Mouse (Mus musculus): ENCODE data around the gene Rasgrp1.

Rasgrp1 gene

GRCm38 (mm10) chr2:117342547-117343239 is at the start of gene Rasgrp1:
Gene Rasgrp1, minus strand, starts transcription at chr2:117343001.
- ATAC-seq (ENCODE audit: low TSS enrichment), result peak; percentile 50

- 0 out of 2 replicates have a peak, but pooled peaks have one; percentile 4 for ATAC-seq (ENCODE audit: low TSS enrichment)
Observed at GRCm38 (mm10) chr2:117389925-117390892, 47.4 kb upstream of the Rasgrp1 start.

GRCm38 (mm10) chr2:117389460-117389859 is 46.7 kb upstream of the Rasgrp1 start:
- ATAC-seq (ENCODE audit: low TSS enrichment), result no peak

- peak; percentile 41 for ATAC-seq (ENCODE audit: low TSS enrichment)
Observed at GRCm38 (mm10) chr2:117388121-117388520, 45.3 kb upstream of the Rasgrp1 start.

- ATAC-seq (ENCODE audit: low TSS enrichment), result peak; percentile 66
Observed at GRCm38 (mm10) chr2:117386981-117387705, 44.3 kb upstream of the Rasgrp1 start.

- ATAC-seq (ENCODE audit: low TSS enrichment), result peak; percentile 19
Observed at GRCm38 (mm10) chr2:117386036-117386590, 43.3 kb upstream of the Rasgrp1 start.

- peak; percentile 75 for ATAC-seq (ENCODE audit: low TSS enrichment)
Observed at GRCm38 (mm10) chr2:117381314-117381713, 38.5 kb upstream of the Rasgrp1 start.

- no peak for ATAC-seq (ENCODE audit: low TSS enrichment)
Observed at GRCm38 (mm10) chr2:117374293-117374830, 31.6 kb upstream of the Rasgrp1 start.

GRCm38 (mm10) chr2:117371706-117372105 is 28.9 kb upstream of the Rasgrp1 start:
- peak; percentile 92 for ATAC-seq (ENCODE audit: low TSS enrichment)

GRCm38 (mm10) chr2:117366478-117366877 is 23.7 kb upstream of the Rasgrp1 start:
- no peak for ATAC-seq (ENCODE audit: low TSS enrichment)

- no peak for ATAC-seq (ENCODE audit: low TSS enrichment)
Observed at GRCm38 (mm10) chr2:117364056-117364455, 21.3 kb upstream of the Rasgrp1 start.

GRCm38 (mm10) chr2:117357939-117358338 is 15.1 kb upstream of the Rasgrp1 start:
- ATAC-seq (ENCODE audit: low TSS enrichment), result no peak

GRCm38 (mm10) chr2:117352305-117353123 is 9.7 kb upstream of the Rasgrp1 start:
- ATAC-seq (ENCODE audit: low TSS enrichment), result no peak

- 0 out of 2 replicates have a peak, but pooled peaks have one; percentile 27 for ATAC-seq (ENCODE audit: low TSS enrichment)
Observed at GRCm38 (mm10) chr2:117350138-117350537, 7.3 kb upstream of the Rasgrp1 start.

GRCm38 (mm10) chr2:117343240-117343624 is 431 bp upstream of the Rasgrp1 start:
- ATAC-seq (ENCODE audit: low TSS enrichment), result 0 out of 2 replicates have a peak, but pooled peaks have one; percentile 0

- peak; percentile 31 for ATAC-seq (ENCODE audit: low TSS enrichment)
Observed at GRCm38 (mm10) chr2:117342090-117342546, 683 bp downstream of the Rasgrp1 start.

GRCm38 (mm10) chr2:117338501-117338900 is 4.3 kb downstream of the Rasgrp1 start:
- peak; percentile 42 for ATAC-seq (ENCODE audit: low TSS enrichment)

- peak; percentile 18 for ATAC-seq (ENCODE audit: low TSS enrichment)
Observed at GRCm38 (mm10) chr2:117337902-117338301, 4.9 kb downstream of the Rasgrp1 start.

- no peak for ATAC-seq (ENCODE audit: low TSS enrichment)
Observed at GRCm38 (mm10) chr2:117336946-117337665, 5.7 kb downstream of the Rasgrp1 start.
